In genomic region chr7:121981307-121981871, GRCm38 (mm10) we compare ENCODE assay signal across 8 mouse cellular contexts. TPM values are rescaled to one million over a fixed set of nuclear protein-coding genes. Genes with fewer than 3 reads are reported as not detected.
DNase-seq lines count a peak whose midpoint lies in the region; ATAC-seq lines count a peak whose summit lies in the region.

Cog7 (minus strand) TSS chr7:121981711.

- peak; percentile 92 to 94 for DNase-seq in B cell, adult 2 months
- peak; percentile 97 for DNase-seq in brain, adult 2 months (ENCODE audit: low read depth, low spot score)
- peak; percentile 96 for DNase-seq in heart, embryonic 10.5 days (ENCODE audit: low spot score)
- DNase-seq in liver, result peak; percentile 90
- DNase-seq in spleen, postnatal 4 days (ENCODE audit: low spot score in 2 of 2), result peak; percentile 89 to 97

- H3K4me1 ChIP-seq in heart, embryonic 10.5 days, result no peaks in the 10 kb centered on the region
- H3K4me1 ChIP-seq in kidney, embryonic 15.5 days, result peaks cover 10% of the 10 kb centered on the region

- H3K4me2 ChIP-seq in kidney, embryonic 15.5 days, result peak within 1 kb of the TSS; percentile 68

- H3K4me3 ChIP-seq in heart, embryonic 10.5 days, result peak within 1 kb of the TSS; percentile 78
- peak within 1 kb of the TSS; percentile 74 for H3K4me3 ChIP-seq in kidney, embryonic 15.5 days (replicated peaks)

- no peaks in the 10 kb centered on the region for H3K9me3 ChIP-seq in heart, embryonic 10.5 days
- H3K9me3 ChIP-seq in kidney, embryonic 15.5 days (replicated peaks), result no peaks in the 10 kb centered on the region

- H3K27ac ChIP-seq in heart, embryonic 10.5 days, result peak within 1 kb of the TSS; percentile 85
- H3K27ac ChIP-seq in kidney, embryonic 15.5 days, result no peak within 1 kb of the TSS

- WGBS in heart, embryonic 10.5 days, result under 1% methylated on average over 55 of the region's 55 CpGs
- 1% methylated on average over 55 of the region's 55 CpGs for WGBS in kidney, embryonic 15.5 days

- ATAC-seq in erythroblast, adult 5-6 weeks (replicated peaks; ENCODE audit: low FRiP score, poor library complexity, severe bottlenecking), result peak; percentile 95
- ATAC-seq in kidney, embryonic 15.5 days (replicated peaks; ENCODE audit: low FRiP score), result peak; percentile 92
- peak; percentile 78 for ATAC-seq in monocyte, adult 5-6 weeks (replicated peaks; ENCODE audit: insufficient number of reproducible peaks, low FRiP score, low TSS enrichment, poor library complexity, severe bottlenecking)

- peaks cover 6% of the 10 kb centered on the region; the same call in 1 of the 2 replicates for H3K36me3 ChIP-seq in heart, embryonic 10.5 days
- H3K36me3 ChIP-seq in kidney, embryonic 15.5 days, result peaks cover 8% of the 10 kb centered on the region

- H3K27me3 ChIP-seq in heart, embryonic 10.5 days (ENCODE audit: insufficient read depth, poor library complexity, severe bottlenecking), result no peaks in the 10 kb centered on the region
- H3K27me3 ChIP-seq in kidney, embryonic 15.5 days, result no peaks in the 10 kb centered on the region

- peak within 1 kb of the TSS; percentile 73 for H3K9ac ChIP-seq in kidney, embryonic 15.5 days

RNA-seq across cellular contexts. Expression of gene Cog7, which starts in this region (rescaled TPM):
- total RNA-seq in erythroblast, adult 5-6 weeks (2015; ENCODE audit: low replicate concordance), result 0.19 and 4.4 TPM in 2 replicates
- total RNA-seq in erythroblast, adult 5-6 weeks (2017; ENCODE audit: low replicate concordance), result 2.5 and 4.2 TPM in 2 replicates
- polyA plus RNA-seq in heart, embryonic 10.5 days (2016; fragmentation: Nextera tagmentation; extraction: Ambion mirVana), result 20.0 and 22.4 TPM in 2 replicates
- polyA plus RNA-seq in kidney, embryonic 15.5 days (2015; fragmentation: Nextera tagmentation; extraction: Ambion mirVana), result 29.1 and 29.5 TPM in 2 replicates
- 10.6 to 15.1 TPM (median 14.6 TPM) in 3 replicates for total RNA-seq in monocyte, adult 5-6 weeks (2017)
